Mouse (Mus musculus) adrenal gland, adult 18-20 months (tissue): ENCODE measurements around the gene Hmgcs2. TPM values are rescaled to one million over a fixed set of nuclear protein-coding genes. Genes with fewer than 3 reads are reported as not detected.

ENCODE experiments used
- DNase-seq, 2 experiments: peaks; one replicate each; pipeline ENCODE4 v3.0.0; 2021 to 2022; ENCODE audit warnings: low spot score in 2 of 2
- total RNA-seq, 2 experiments: library from RNA; stranded (reverse); gene quantifications; 1 replicate in 1 of 2; 2 replicates in 1 of 2; pipeline ENCODE4 v1.2.3; 2021

Hmgcs2 gene
- total RNA-seq, 2 experiments from 2014 or later = 14.1 to 18.3 TPM

DNA sequence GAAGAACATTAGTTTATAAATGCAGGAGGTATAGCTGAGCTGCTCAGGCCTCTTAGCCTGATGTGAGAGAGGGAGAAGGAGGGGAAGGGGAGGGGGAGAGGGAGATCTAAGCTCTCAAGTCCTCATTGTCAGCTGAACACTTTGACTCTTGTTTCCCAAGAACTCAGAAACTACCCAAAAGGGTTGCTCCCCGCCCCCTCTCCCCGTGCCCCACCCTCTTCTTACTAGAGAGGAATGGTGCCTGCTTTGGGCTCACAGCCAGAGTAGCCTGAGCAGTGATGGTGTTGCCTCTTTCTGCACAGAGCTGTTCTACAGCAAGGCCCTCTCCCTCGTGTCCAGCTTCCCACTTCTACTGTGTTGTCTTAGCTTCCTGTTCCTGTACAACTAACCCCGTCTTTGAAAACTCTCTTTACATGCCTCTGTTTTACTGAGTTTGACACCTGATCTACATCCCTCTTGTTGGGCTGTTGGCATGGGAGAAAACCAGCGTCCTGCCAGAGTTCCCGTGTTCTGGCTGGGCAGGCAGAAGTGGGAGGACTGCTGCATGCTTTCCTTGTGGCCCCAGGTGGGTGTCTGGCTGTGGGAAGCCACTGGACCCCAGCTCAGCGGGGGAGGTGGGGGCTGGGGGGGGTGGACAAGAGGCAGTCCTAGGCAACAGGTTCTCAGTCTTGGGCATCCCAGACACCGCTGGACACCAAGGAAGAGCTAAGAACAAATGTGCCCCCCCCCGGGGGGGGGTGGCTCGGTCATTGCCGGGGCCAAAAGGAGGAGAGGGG, 6.4 kb upstream of the Hmgcs2 start:
- no peak for DNase-seq

DNA sequence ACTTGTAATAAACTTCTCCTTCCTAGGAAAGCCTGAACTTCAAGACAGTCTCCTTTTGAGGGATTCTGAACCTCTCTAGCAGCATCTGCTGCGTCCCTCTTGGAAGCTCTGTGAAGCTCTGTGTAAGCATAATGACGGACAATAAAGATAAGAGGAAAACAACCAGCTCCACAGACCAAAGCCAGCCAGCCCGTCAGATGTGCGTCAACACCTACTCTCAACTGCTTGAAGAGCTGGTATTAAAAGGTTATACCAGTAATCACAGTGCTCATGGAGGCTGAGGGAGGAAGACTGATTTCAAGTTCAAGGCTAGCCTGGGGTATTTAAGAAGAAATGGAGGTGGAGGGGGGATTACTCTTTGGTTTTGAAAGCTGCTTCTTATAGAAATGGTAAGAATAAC, 553 bp upstream of the Hmgcs2 start:
- no peak for DNase-seq

DNA sequence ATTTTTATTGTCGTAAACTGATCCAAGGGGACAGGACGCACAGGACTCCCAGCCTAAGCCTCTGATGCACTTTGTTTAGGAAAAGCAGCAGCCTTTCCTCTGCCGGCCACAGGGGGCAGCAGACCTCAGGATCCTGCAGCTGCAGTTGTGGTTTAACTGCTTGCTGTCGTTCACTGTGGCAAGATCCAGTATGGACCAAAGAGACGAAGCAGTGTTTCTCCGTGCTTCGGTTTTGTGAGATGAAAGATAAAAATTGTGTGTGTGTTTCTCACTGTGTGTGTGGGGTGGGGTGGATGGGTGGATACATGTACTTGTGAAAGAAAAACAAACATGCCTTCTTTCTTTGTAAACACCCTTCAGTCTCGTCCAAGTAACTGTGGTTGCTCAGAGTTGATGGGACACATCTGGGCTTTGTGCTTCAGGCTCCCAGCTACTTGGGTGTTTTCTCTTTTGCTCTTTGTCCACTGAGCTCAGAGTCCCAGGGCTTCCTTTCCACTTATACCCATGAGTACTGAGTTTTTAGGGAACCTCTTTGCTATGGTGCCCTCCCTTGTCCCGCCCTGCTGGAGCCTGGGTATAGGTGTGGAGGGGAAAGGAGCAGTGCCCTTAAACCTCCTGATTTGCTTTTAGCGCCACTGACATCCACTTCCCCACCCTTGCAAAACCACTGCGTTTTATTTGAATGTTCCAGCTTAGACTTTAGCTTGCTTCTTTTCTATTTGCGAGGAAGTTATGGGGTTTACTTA, 871 bp downstream of the Hmgcs2 start:
- peak; percentile 34 to 56 for DNase-seq

DNA sequence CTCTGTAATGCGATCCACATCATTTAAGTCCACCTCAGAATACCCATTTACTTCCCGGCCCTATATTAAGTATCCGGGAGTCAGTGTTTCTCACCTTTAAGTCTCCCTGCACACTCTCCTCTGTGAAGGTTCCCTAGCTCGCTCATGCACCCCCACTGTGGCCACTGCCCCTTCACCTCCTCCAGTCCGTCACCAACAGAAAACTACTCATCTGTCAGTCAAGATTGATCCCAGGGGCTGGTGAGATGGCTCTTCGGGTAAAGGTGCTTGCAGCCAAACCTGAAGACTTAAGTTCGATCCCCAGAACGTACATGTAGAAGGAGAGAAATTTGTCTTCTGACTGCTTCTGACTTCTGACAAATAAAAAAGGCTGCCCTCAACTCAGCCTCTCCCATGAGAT, 2.2 kb downstream of the Hmgcs2 start:
- DNase-seq = no peak

DNA sequence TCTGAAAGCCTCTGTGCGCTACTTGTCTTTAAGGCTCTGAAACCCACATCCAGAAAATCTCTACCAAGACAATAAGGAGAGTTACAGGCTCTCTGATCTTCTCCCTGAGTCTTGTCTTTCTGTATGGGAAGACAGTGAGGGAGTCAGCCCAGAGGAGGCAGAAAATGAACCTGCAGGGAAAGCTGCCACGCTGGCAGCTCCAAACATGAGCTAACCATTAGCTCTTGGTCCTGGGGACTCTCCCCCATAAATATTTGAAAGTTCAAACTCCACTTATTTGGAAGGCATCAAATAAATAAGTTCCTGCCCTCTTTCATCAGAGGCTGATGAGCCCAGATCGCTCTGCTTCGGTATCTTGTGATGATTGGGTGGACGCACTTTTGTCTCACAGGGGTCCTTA, 3.0 kb downstream of the Hmgcs2 start:
- DNase-seq = no peak

DNA sequence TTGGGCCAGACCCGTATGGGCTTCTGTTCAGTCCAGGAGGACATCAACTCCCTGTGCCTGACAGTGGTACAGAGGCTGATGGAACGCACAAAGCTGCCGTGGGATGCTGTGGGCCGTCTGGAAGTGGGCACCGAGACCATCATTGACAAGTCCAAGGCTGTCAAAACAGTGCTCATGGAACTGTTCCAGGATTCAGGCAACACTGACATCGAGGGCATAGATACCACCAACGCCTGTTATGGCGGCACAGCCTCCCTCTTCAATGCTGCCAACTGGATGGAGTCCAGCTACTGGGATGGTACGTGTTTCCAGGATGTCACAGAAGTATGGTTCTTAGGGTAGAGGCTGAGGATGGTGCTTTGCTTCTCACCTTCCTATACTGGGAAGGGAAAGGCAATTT, 10.8 kb downstream of the Hmgcs2 start:
- DNase-seq = no peak

DNA sequence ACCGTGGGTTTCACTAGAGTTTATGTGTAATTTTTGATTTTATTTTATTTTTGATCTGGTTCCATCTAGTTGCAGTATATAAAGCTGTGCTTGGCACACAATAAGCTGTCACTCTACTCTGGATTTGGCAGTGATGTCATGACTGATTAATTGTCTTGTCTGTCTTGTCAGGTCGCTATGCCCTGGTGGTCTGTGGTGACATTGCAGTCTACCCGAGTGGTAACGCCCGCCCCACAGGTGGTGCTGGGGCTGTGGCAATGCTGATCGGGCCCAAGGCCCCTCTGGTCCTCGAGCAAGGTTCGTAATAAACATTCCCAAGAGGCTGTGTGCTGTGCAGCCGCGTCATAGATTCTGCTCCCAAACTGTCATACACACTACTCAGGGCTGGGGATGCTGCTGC, 15.7 kb downstream of the Hmgcs2 start:
- DNase-seq = no peak

DNA sequence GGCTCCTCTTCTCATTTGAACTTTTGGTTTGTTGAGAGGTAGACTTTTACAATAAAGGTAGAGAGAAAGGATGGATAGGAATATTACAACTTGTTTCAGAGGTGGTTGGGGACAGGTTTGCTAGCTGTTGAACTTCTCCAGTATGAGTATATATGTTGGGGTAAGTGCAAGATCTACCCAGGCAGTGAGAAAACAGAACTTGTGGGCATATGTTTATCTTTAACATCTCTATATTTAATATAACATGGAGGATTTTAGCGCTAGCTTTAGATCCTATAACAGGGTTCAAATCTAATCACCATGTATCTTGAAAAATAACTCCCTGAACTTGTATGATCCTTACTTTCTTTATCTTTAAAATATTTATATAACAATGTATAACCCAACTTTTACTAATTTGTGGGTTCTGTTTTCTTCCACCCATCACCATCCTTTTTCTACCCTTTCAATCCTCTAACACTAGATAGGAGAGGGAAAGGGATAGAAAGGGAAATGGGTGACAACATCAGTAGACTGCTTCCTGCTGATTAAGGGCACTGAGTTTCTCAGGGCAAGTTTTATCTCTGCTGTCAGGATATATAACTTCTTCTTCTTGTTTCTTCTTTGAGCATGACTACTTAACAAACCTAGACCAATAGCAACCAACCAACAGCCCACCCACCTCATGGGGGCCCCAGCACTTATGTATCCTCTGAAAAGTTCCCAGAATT, 19.3 kb downstream of the Hmgcs2 start:
- no peak for DNase-seq

DNA sequence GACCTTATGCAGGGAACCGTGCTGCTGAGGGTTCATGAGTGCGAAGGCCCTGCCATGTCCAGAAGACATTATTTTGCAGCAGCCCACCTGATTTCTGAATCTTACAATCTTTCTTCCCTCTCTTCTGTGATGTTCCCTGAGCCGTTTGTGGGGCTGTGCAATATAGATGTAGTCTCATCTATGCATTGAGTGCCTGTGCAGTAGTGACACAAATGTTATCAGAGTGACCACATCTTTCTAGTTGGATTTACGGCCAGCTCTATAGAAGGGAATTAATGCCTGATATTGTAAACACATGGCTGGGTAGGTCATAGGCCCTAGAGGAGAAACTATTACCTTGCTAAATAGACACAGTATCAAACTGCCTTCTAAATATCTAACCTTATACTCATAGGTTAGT, 20.0 kb downstream of the Hmgcs2 start:
- no peak for DNase-seq

DNA sequence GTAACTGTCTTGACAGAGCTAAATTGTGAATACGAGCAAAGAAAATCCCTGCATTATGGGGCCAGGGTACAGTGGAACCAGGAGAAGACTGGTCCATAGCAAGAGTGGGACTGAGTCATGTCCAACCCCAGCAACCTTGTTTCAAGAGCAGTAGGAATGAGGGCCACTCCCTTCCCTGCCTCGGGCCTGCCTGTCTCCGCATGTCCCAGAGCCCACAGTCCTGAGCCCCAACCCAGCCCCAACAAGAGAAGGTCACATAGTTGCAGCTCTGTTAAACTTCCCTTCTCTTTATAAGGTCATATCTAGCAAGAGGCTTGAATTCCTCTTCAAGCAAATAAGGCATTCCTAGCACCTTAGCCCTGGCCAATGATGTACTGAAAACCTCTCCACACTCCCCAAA, 21.5 kb downstream of the Hmgcs2 start:
- no peak for DNase-seq

DNA sequence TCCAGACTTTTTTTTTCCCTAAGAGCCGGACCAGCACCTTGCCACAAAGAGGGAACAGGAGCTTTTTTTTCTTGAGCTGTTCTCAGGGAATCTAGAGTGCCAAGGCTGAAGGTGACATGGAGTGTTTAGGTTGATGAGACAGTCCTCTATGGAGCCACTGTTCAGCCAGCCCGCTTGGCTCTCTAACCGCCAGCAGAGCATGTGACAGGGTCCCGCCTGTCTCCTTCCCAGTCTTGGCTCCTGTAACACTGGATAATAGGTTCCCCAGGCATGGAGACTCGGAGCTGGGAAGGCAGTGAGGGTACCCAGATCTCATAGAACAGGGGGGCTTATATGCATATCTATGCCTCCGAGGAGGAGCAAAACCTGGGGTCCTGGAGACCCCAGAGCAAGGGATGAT, 28.4 kb downstream of the Hmgcs2 start:
- DNase-seq = no peak

DNA sequence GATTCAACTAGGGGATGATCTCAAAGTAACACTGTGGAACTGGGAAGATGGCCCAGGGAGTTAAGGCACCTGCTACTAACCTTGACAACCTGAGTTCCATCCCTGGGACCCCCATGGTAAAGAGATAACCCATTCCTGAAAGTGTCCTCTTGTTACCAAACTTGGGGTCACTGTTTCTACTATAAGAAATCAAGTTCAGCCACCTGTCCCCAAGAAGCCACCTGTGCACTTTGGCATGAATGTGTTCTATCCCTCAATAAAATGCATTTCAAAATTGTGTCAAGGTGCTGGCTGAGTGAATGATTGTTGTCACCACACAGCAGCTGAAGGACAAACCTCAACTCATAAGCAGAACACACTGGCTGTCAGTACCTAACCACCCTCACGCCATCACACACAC, 30.2 kb downstream of the Hmgcs2 start:
- no peak for DNase-seq

DNA sequence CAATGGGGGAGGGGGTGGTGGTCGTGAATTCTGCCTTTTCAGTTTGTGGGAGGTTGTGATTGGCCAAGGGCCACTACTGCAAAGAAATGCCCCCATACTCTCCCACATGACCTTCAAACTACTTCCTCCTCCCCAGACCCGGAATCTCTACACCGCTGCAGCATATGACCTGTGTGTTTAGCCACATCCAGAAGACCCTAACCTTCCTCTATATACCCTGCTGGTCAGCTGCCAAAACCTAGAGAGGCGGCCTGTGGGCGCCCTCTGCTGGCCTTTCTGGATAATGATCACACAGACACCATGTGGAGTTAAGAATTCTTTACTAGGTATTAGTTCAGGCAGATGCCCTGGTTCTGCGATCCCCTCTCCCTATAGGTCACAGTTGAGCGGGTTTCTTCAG, 32.6 kb downstream of the Hmgcs2 start:
- peak; percentile 46 to 56 for DNase-seq

DNA sequence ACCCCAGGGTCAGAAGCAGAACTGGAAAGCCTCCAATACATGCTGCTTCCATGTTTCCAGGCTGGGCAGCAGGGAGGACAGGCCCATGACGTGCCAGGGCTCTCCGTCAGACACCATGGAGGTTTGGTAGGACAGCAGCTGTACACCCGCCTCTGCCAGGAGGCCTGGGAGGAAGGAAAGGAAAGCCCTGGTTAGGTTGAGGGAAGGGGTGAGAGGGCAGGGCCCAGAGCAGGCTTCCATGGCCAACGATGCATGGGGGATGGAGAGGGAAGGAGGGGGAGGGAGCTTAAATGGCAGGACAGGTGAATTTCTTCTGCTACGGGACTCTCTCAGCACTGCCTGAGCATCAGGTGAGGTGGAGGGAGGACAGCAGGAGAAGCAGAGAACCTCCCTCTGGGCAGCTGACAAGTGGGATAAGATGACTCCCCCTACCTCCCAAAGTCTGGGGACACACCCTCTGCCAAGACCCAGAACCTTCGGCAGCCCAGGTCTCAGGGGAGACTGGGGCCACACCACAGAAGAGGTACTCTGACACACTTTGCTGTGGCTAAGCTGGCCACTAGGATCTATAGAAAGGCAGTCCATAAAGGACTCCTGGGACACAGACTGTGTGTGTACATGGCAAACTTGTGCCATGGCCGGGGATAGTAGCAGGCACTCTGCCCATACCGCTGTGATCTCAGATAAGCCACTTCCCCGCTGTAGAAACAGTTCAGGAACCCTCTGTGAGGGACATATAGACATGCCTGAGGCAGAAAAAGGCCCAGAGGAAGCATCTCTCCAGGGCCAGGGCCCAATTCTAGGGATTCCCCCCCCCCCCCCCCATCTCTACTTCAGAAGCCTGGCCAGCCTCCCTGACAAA, 33.3 kb downstream of the Hmgcs2 start:
- DNase-seq = no peak

DNA sequence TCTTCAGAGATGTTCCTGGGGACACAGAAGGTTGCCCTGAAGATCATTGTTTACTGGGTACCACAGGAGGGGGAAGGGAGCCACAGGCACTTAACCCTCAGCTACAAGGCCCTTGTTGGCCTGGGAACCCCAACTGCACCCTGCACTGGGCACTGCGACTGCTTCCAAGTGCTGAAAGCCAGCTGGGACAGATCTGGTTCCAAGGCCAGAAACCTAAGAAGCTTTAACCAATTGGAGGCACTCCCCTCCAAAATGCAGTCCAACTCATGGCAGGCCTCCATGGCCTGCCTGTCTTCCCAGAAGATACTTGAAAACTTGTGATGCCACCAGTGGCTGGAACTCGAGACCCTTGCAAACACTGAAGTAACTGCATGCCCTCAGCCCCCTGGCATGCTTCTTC, 34.9 kb downstream of the Hmgcs2 start:
- DNase-seq = no peak

DNA sequence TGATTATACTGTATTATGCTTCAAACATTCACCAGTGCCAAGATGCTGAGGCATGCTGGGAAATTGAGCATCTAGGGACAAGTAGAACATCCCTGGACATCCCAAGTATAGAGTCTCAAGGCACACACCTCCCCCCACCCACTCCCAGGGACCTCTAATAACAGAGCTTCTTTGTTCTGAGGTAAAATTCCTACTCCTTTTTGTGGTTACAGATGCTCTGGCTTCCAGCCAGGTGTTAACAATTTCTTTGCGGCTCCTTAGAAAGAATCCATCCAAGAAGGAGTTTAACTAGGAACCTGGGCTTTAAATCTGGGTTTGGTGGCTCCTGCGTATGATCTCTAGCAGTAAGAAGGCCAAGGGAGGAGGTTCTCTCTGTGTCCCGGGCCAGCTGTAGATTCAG, 36.9 kb downstream of the Hmgcs2 start:
- no peak for DNase-seq

DNA sequence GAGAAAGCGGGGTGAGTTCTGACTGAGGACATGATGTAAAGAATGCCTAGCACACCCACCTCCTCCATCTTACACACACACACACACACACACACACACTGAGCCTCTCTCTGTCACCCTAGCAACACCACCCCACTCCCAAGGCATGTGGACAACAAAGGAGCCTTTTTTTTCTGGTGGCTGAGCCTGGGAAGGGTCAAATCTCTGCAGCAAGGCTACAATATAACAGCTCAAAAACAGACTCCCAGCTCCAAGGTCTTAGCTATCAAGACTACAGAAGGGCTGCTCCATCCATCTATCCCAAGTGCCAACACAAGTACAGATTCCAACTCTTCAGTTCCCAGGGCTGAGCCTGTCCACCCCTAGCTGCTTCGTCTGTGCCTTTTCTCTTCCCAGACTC, 39.0 kb downstream of the Hmgcs2 start:
- DNase-seq = no peak

DNA sequence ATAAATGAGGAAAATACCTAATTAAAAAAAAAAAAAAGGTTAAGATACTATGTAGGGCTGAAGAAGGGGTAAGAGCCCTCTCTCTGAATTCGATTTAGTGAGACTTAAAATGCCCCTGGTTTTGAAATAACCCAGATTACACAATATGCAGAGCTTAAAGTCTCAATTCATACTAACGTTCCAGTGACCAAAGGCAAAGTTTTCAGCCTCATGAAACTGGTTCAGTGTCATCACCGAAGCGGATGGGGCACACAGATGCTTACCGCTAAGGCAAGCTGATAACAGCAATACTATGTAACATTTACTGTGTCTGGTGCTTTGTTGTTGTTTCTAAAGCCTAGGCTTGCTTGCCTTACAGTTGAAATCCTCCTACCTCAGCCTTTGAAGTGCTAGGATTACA, 42.0 kb downstream of the Hmgcs2 start:
- no peak for DNase-seq

DNA sequence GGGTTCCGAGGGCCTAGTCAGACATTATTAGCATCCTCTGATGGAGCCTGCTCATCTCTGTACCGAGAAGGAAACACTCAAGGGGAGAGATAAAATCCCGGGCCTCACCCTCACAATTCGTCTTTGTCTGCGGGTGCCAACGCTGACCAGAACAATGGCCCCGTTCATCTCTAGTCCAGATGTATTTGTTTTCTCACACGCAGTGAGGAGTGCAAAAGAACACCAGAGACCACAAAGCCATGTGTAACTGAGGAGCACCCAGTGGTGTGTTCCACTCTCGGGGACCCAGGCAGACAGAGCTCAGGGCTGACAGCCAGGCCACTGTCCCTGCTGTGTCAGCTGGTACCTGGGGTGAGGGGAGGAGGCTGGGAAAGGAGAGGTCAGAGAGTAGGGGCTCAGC, 44.0 kb downstream of the Hmgcs2 start:
- no peak for DNase-seq

DNA sequence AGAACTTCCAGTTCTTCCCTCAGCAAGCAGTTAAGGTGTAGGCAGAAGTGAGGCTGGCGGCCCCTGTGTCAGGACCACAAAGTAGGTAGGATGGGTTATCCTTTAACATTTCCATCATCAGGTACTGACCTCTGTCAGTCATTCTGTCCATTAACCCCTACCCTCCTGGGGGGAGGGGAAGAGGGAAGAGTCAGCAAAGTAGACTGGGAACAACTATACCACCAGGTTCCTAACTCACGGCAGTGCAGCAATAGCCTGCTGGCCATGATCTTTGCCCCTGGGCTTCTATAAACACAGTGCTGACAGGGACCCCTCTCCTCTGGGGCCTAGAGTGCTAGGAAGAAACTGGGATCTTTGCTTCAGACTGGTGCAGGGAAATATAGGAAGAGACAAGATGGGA, 53.8 kb downstream of the Hmgcs2 start:
- DNase-seq = no peak

DNA sequence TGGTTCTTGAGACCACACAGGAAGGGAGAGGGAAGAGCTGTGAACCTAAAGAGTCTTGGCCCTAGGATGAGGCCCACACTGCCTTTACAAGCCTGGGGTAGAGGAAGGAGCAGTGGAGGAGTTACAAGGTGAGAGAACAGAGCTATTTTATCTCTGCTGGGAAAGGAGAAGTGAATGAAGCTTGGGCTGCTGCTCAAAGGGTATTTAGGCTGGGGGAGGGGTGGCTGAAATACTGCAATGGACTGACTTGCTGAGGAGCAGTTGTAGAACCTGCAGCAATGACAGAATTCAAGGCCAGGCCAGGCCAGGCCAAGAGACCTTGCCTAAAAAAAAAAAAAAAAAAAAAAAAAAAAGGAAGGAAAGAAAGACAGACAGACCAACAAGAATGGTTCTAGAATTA, 55.1 kb downstream of the Hmgcs2 start:
- DNase-seq = no peak
